Mouse (Mus musculus): ENCODE results near the gene Gm20517. TPM values are rescaled to one million over a fixed set of nuclear protein-coding genes. Genes with fewer than 3 reads are reported as not detected.
A peak's percentile ranks its signal among the peaks of the same experiment; 100 is the strongest.

Gm20517 gene
- polyA plus RNA-seq, 1 experiment: 0.64 TPM

DNA sequence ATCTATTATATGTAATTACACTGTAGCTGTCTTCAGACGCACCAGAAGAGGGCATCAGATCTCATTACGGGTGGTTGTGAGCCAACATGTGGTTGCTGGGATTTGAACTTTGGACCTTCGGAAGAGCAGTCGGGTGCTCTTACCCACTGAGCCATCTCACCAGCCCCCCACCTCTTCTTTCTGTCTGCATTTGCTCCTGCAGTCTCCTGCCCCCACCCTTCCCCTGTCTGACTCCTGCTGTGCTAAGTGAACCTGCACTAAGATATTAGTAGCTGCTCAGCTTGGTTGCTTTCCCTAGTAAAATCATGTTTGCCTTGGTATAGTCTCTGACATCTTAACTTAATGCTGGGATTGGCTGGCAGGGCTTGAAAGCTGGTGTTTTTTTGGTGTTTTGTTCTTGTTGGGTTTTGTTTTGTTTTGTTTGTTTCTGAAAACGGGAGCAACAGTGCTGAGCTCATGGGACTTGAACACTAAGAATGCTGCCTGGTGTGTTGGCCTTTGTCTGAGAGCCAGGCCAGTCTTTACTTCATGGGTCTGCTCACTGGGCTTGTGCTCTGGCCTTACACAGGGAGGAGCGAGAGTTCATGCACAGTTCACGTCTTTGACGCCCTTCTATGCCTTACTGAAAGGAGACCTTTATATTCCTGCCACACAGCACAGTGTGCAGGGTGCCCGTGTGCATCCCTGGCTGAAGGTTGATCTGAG is 51.8 kb downstream of the Gm20517 start:
- Histone ChIP-seq H3K4me1 (ENCODE audit: control insufficient read depth, insufficient read depth, low read length) (peaks cover 4% of the 10 kb centered on the region; the same call in 1 of the 2 replicates), H3K27me3 (replicated peaks; ENCODE audit: control insufficient read depth, insufficient read depth, low read length) (no peaks in the 10 kb centered on the region), H3K4me3 (ENCODE audit: insufficient read depth, low read depth, low read length) (no peak overlapping the region), H3K36me3 (ENCODE audit: control insufficient read depth, insufficient read depth, low read length) (no peaks in the 10 kb centered on the region), H3K27ac (ENCODE audit: insufficient read depth, low read depth, low read length) (no peak overlapping the region)
- 69% methylated on average over 9 of the region's 9 CpGs for WGBS
- TF ChIP-seq POLR2A (IDR thresholded peaks at IDR 0.05; ENCODE audit: low read depth, low read length) (no peak), CTCF (conservative IDR thresholded peaks at IDR 0.05; ENCODE audit: insufficient read depth, insufficient read length, low read depth, low read length) (no peak)
- no peak for DNase-seq

DNA sequence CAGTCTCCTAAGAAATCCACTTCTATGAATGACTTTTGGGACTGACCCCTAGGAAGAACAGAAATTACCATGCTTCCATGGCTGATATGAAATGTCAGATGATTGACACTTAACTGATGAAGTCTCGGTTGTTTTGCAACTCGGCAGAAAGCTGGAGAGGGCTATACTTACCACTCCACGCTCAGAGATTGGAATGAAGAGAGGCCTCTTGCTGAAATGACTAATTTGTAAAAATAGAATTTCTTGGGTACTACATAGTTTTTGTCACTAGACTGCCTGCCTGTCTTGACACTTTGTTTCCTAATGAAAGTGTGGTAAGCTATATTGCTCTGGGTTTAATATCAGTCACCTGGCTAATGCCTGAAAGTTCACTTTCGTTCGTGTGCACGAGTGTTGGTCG is 53.1 kb downstream of the Gm20517 start:
- no peaks in the 10 kb centered on the region for H3K36me3 ChIP-seq (ENCODE audit: control insufficient read depth, insufficient read depth, low read length)
- no peaks in the 10 kb centered on the region for H3K27me3 ChIP-seq (replicated peaks; ENCODE audit: control insufficient read depth, insufficient read depth, low read length)
- no peak overlapping the region for H3K27ac ChIP-seq (ENCODE audit: insufficient read depth, low read depth, low read length)
- WGBS: 39% methylated on average over 7 of the region's 7 CpGs
- no peak overlapping the region for H3K4me3 ChIP-seq (ENCODE audit: insufficient read depth, low read depth, low read length)
- no peak for DNase-seq
- TF ChIP-seq CTCF (conservative IDR thresholded peaks at IDR 0.05; ENCODE audit: insufficient read depth, insufficient read length, low read depth, low read length) (no peak), POLR2A (IDR thresholded peaks at IDR 0.05; ENCODE audit: low read depth, low read length) (no peak)
- peaks cover 4% of the 10 kb centered on the region; the same call in 1 of the 2 replicates for H3K4me1 ChIP-seq (ENCODE audit: control insufficient read depth, insufficient read depth, low read length)

DNA sequence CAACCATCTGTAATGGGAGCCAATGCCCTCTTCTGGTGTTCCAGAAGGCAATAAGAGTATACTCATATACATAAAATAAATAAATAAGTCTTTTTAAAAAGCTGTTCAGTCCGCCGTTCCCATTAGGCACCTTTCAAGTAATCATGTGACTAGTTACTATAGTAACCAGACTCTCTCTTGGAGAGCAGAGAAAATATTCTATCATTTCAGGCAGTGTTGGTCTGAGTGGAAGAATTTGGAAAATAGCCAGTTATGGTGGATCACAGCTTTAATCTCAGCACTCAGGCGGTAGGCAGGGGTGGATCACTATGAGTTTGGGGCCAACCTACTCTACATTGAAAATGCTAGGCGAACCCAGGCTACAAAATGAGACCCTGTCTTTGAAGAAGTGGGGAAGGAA is 57.8 kb downstream of the Gm20517 start:
- Histone ChIP-seq H3K4me3 (ENCODE audit: insufficient read depth, low read depth, low read length) (no peak overlapping the region), H3K27me3 (replicated peaks; ENCODE audit: control insufficient read depth, insufficient read depth, low read length) (no peaks in the 10 kb centered on the region), H3K36me3 (ENCODE audit: control insufficient read depth, insufficient read depth, low read length) (no peaks in the 10 kb centered on the region), H3K27ac (ENCODE audit: insufficient read depth, low read depth, low read length) (no peak overlapping the region), H3K4me1 (ENCODE audit: control insufficient read depth, insufficient read depth, low read length) (peaks cover 3% of the 10 kb centered on the region; the same call in 1 of the 2 replicates)
- WGBS: 68% methylated on average over 4 of the region's 4 CpGs
- DNase-seq: no peak
- TF ChIP-seq CTCF (conservative IDR thresholded peaks at IDR 0.05; ENCODE audit: insufficient read depth, insufficient read length, low read depth, low read length): no peak
- no peak for TF ChIP-seq POLR2A (IDR thresholded peaks at IDR 0.05; ENCODE audit: low read depth, low read length)

DNA sequence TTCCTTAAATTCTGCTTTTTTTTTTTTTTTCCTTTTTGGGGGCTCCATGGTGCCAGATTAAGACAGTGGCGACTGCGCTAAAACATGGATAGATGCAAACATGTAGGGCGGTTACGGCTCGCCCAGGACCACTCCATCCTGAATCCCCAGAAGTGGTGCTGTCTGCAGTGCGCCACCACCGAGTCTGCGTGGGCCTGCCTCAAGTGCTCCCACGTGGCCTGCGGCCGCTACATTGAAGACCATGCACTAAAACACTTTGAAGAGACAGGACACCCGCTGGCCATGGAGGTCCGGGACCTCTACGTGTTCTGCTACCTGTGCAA is 60.6 kb downstream of the Gm20517 start:
- Histone ChIP-seq H3K4me3 (ENCODE audit: insufficient read depth, low read depth, low read length) (peak overlapping the region; percentile 46), H3K27ac (ENCODE audit: insufficient read depth, low read depth, low read length) (no peak overlapping the region), H3K36me3 (ENCODE audit: control insufficient read depth, insufficient read depth, low read length) (no peaks in the 10 kb centered on the region), H3K27me3 (replicated peaks; ENCODE audit: control insufficient read depth, insufficient read depth, low read length) (no peaks in the 10 kb centered on the region), H3K4me1 (ENCODE audit: control insufficient read depth, insufficient read depth, low read length) (peaks cover 3% of the 10 kb centered on the region; the same call in 1 of the 2 replicates)
- DNase-seq: no peak
- WGBS: 44% methylated on average over 14 of the region's 14 CpGs
- TF ChIP-seq CTCF (conservative IDR thresholded peaks at IDR 0.05; ENCODE audit: insufficient read depth, insufficient read length, low read depth, low read length) (no peak), POLR2A (IDR thresholded peaks at IDR 0.05; ENCODE audit: low read depth, low read length) (no peak)

DNA sequence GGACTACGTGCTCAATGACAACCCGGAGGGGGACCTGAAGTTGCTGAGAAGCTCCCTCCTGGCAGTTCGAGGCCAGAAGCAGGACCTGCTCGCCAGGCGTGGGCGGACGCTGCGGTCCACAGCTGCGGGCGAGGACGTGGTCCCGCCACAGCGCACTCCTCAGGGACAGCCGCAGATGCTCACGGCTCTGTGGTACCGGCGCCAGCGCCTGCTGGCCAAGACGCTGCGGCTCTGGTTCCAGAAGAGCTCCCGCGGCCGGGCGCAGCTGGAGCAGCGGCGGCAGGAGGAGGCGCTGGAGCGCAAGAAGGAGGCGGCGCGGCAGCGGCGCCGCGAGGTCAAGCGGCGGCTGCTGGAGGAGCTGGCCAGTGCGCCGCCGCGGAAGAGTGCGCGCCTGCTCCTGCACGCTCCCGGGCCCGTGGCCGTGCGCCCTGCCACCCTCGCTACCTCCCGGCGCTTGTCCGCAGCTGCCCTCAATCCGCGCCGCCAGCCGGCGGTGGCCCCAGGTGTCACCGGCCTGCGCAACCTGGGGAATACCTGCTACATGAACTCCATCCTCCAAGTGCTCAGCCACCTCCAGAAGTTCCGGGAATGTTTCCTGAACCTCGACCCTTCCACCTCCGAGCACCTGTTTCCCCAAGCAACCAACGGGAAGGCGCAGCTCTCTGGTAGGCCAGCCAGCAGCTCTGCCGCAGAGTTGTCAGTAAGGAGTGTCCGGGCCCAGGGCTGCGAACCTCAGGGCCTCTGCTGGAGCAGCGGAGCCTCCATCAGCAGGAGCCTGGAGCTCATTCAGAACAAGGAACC is 61.1 kb downstream of the Gm20517 start:
- peak overlapping the region; percentile 46 for H3K4me3 ChIP-seq (ENCODE audit: insufficient read depth, low read depth, low read length)
- H3K27me3 ChIP-seq (replicated peaks; ENCODE audit: control insufficient read depth, insufficient read depth, low read length): no peaks in the 10 kb centered on the region
- DNase-seq: peak; percentile 81
- TF ChIP-seq POLR2A (IDR thresholded peaks at IDR 0.05; ENCODE audit: low read depth, low read length) (no peak), CTCF (conservative IDR thresholded peaks at IDR 0.05; ENCODE audit: insufficient read depth, insufficient read length, low read depth, low read length) (no peak)
- H3K4me1 ChIP-seq (ENCODE audit: control insufficient read depth, insufficient read depth, low read length): peaks cover 3% of the 10 kb centered on the region; the same call in 1 of the 2 replicates
- H3K27ac ChIP-seq (ENCODE audit: insufficient read depth, low read depth, low read length): 0 out of 2 replicates have a peak overlapping the region, but pooled peaks have one; percentile 9
- 6% methylated on average over 68 of the region's 68 CpGs for WGBS
- H3K36me3 ChIP-seq (ENCODE audit: control insufficient read depth, insufficient read depth, low read length): no peaks in the 10 kb centered on the region

DNA sequence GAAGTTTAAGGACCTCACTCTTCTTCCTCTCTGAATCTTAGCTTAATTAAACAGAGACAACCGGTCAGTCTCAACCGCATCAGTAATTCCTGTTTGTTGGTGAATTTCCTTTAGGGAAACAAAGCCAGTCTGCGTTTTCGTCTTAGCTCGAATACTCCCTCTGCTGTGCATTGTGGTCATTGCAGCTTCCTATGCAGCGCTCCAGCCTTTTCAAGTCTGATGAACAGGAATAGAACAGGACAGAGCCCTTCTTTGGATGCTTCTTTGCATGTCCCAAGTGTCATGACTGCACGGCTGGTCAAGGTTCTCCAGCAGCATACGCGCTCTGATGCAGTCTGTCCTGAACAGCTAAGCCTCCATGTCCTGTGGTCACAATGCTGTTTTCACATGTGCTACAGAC is 65.2 kb downstream of the Gm20517 start:
- WGBS: 17% methylated on average over 9 of the region's 9 CpGs
- TF ChIP-seq CTCF (conservative IDR thresholded peaks at IDR 0.05; ENCODE audit: insufficient read depth, insufficient read length, low read depth, low read length) (peak; percentile 88), POLR2A (IDR thresholded peaks at IDR 0.05; ENCODE audit: low read depth, low read length) (no peak)
- H3K27me3 ChIP-seq (replicated peaks; ENCODE audit: control insufficient read depth, insufficient read depth, low read length): no peaks in the 10 kb centered on the region
- peak; percentile 76 for DNase-seq
- no peak overlapping the region for H3K4me3 ChIP-seq (ENCODE audit: insufficient read depth, low read depth, low read length)
- H3K36me3 ChIP-seq (ENCODE audit: control insufficient read depth, insufficient read depth, low read length): no peaks in the 10 kb centered on the region
- H3K27ac ChIP-seq (ENCODE audit: insufficient read depth, low read depth, low read length): no peak overlapping the region
- H3K4me1 ChIP-seq (ENCODE audit: control insufficient read depth, insufficient read depth, low read length): peaks cover 3% of the 10 kb centered on the region; the same call in 1 of the 2 replicates

DNA sequence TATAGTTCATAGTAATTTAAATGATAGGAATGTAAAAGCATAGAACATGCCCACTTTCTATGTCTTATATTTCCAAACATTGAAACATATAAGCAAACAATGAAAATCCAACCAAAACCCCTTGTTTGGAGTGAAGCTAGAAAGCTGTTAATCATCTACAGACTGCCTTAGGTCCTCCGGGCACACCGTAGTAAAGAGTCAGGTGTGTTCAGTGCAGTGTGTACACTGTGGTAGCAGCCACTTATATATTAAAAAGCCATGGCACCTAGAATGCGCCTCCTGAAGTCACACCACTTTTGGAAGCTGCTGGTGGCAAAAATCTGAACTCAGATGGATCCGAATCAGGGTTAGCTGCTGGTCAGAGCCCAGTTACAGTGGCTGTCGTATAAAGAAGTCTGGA is 66.8 kb downstream of the Gm20517 start:
- H3K4me1 ChIP-seq (ENCODE audit: control insufficient read depth, insufficient read depth, low read length): no peaks in the 10 kb centered on the region
- no peaks in the 10 kb centered on the region for H3K27me3 ChIP-seq (replicated peaks; ENCODE audit: control insufficient read depth, insufficient read depth, low read length)
- H3K27ac ChIP-seq (ENCODE audit: insufficient read depth, low read depth, low read length): no peak overlapping the region
- WGBS: 45% methylated on average over 5 of the region's 5 CpGs
- no peak overlapping the region for H3K4me3 ChIP-seq (ENCODE audit: insufficient read depth, low read depth, low read length)
- DNase-seq: no peak
- no peak for TF ChIP-seq CTCF (conservative IDR thresholded peaks at IDR 0.05; ENCODE audit: insufficient read depth, insufficient read length, low read depth, low read length)
- TF ChIP-seq POLR2A (IDR thresholded peaks at IDR 0.05; ENCODE audit: low read depth, low read length): no peak
- no peaks in the 10 kb centered on the region for H3K36me3 ChIP-seq (ENCODE audit: control insufficient read depth, insufficient read depth, low read length)
